Mouse (Mus musculus) neutrophil, adult 59 days (primary cell): Measurements from ENCODE around the gene Gbf1. TPM values are rescaled to one million over a fixed set of nuclear protein-coding genes. Genes with fewer than 3 reads are reported as not detected.

Experiments used
- total RNA-seq, 2 experiments: library from RNA; stranded (reverse); gene quantifications; 1 replicate in 1 of 2; 2 replicates in 1 of 2; pipeline ENCODE4 v1.2.4; 2023

Gene Gbf1
- 10 to 100 TPM; 56.1 to 58.1 TPM for total RNA-seq

GRCm38 (mm10) chr19:46152127-46152803 lies at the start of gene Gbf1:
TSS of gene Gbf1 (plus strand) at chr19:46152509.

GRCm38 (mm10) chr19:46131694-46132525 lies 20.4 kb upstream of the Gbf1 start, which contains the start of gene Elovl3:
TSS of gene Elovl3 (plus strand) at chr19:46131897.

GRCm38 (mm10) chr19:46147511-46148371 lies 4.6 kb upstream of the Gbf1 start, which contains the start of gene Pitx3:
TSS of gene Pitx3 (minus strand) at chr19:46148326.

GRCm38 (mm10) chr19:46304216-46304841 lies 152.0 kb downstream of the Gbf1 start, which contains the start of gene Nfkb2:
TSS of gene Nfkb2 (plus strand) at chr19:46304320.

GRCm38 (mm10) chr19:46326756-46327305 lies 174.5 kb downstream of the Gbf1 start, which contains the start of gene Psd:
TSS of gene Psd (minus strand) at chr19:46327156.

GRCm38 (mm10) chr19:46328081-46329030 lies 176.0 kb downstream of the Gbf1 start, which contains the start of gene Fbxl15:
TSS of gene Fbxl15 (plus strand) at chr19:46328184.

Other genes with a start within 250 kb of the Gbf1 start
- 10 to 100 TPM; 10.9 to 14.4 TPM for gene Armh3, start 154.0 kb upstream of the Gbf1 start, total RNA-seq
- 1 to 10 TPM; 8.7 to 9.2 TPM for gene Hps6, start 149.0 kb upstream of the Gbf1 start, total RNA-seq
- 10 to 100 TPM; 24.6 TPM for gene Pprc1, start 107.6 kb upstream of the Gbf1 start, total RNA-seq
- 10 to 100 TPM; 64.8 to 75.1 TPM for gene Ldb1, start 107.3 kb upstream of the Gbf1 start, total RNA-seq
- gene Nolc1, start 76.6 kb upstream of the Gbf1 start, total RNA-seq, result 10 to 100 TPM; 25.6 to 26.2 TPM
- not detected for gene Elovl3, start 20.6 kb upstream of the Gbf1 start, total RNA-seq
- not detected for gene Pitx3, start 4.2 kb upstream of the Gbf1 start, total RNA-seq
- gene Nfkb2, start 151.8 kb downstream of the Gbf1 start, total RNA-seq, result 10 to 100 TPM; 42.5 to 44.2 TPM
- under 1 TPM; 0.09 to 0.80 TPM for gene Psd, start 174.6 kb downstream of the Gbf1 start, total RNA-seq
- gene Fbxl15, start 175.7 kb downstream of the Gbf1 start, total RNA-seq, result 1 to 10 TPM; 3.3 to 3.9 TPM
- 10 to 100 TPM; 96.2 to 98.6 TPM for gene Cuedc2, start 186.2 kb downstream of the Gbf1 start, total RNA-seq
- 10 to 100 TPM; 25.0 to 27.9 TPM for gene Mfsd13a, start 188.6 kb downstream of the Gbf1 start, total RNA-seq
- gene 2310034G01Rik, start 197.8 kb downstream of the Gbf1 start, total RNA-seq, result not detected
- gene Actr1a, start 243.2 kb downstream of the Gbf1 start, total RNA-seq, result 10 to 100 TPM; 87.0 to 95.1 TPM
- 10 to 100 TPM; 10.7 to 10.9 TPM for gene Sufu, start 244.4 kb downstream of the Gbf1 start, total RNA-seq